Comparison of ENCODE assay signal across 29 mouse cellular contexts in genomic region chr10:122671253-122671652, GRCm38 (mm10). TPM values are rescaled to one million over a fixed set of nuclear protein-coding genes. Genes with fewer than 3 reads are reported as not detected.
A peak's percentile ranks its signal among the peaks of the same experiment; 100 is the strongest.
DNase-seq lines count a peak whose midpoint lies in the region; ATAC-seq and TF ChIP-seq lines count a peak whose summit lies in the region.
"Had no signal": no experiment of that assay in that cellular context is flagged by ENCODE, and none has a peak within 500 bp of the region (broad histone marks: within the 10 kb centered on the region; RNA-seq: fewer than 3 reads in every experiment).

No protein-coding gene starts in this region.

- H3K9ac ChIP-seq in forebrain, embryonic 14.5 days (ENCODE audit: low read length): no peak overlapping the region
- H3K9ac ChIP-seq: embryonic facial prominence, embryonic 13.5 days; heart, embryonic 12.5 days; hindbrain, embryonic 14.5 days; liver, embryonic 14.5 days; lung, embryonic 14.5 days; midbrain, embryonic 12.5 days; neural tube, embryonic 12.5 days had no signal

- no peak overlapping the region for H3K27ac ChIP-seq in forebrain, embryonic 14.5 days (ENCODE audit: low read depth, low read length)
- peak overlapping the region; percentile 10; the same call in 1 of the 2 replicates for H3K27ac ChIP-seq in limb, embryonic 10.5 days
- H3K27ac ChIP-seq: embryonic facial prominence, embryonic 13.5 days; heart, adult 2 months; hindbrain, embryonic 14.5 days; liver, embryonic 14.5 days; midbrain, embryonic 12.5 days; neural tube, embryonic 12.5 days had no signal

- TF ChIP-seq POLR2A in brain, embryonic 14.5 days (IDR thresholded peaks at IDR 0.05; ENCODE audit: borderline replicate concordance, extremely low read depth, insufficient read depth, insufficient read length, poor library complexity, severe bottlenecking): no peak

- no peak for TF ChIP-seq CTCF in brain, embryonic 14.5 days (IDR thresholded peaks at IDR 0.05; ENCODE audit: borderline replicate concordance, extremely low read depth, insufficient read depth, insufficient read length)

- WGBS in forebrain, embryonic 14.5 days: 70% methylated on average over 2 of the region's 2 CpGs
- WGBS in limb, embryonic 10.5 days: 77% methylated on average over 2 of the region's 2 CpGs

- no peak overlapping the region for H3K4me2 ChIP-seq in forebrain, embryonic 14.5 days (ENCODE audit: low read length)
- H3K4me2 ChIP-seq: embryonic facial prominence, embryonic 13.5 days; heart, embryonic 12.5 days; hindbrain, embryonic 14.5 days; lung, embryonic 14.5 days; midbrain, embryonic 12.5 days; neural tube, embryonic 12.5 days had no signal

- H3K9me3 ChIP-seq in forebrain, embryonic 14.5 days (replicated peaks; ENCODE audit: control insufficient read depth, low read length): no peaks in the 10 kb centered on the region
- no peaks in the 10 kb centered on the region for H3K9me3 ChIP-seq in limb, embryonic 10.5 days (replicated peaks)
- H3K9me3 ChIP-seq: embryonic facial prominence, embryonic 13.5 days; heart, embryonic 12.5 days; megakaryocyte, embryonic 14.5 days; midbrain, embryonic 12.5 days; neural tube, embryonic 12.5 days had no signal

- no peak overlapping the region for H3K4me3 ChIP-seq in forebrain, embryonic 14.5 days (ENCODE audit: low read depth, low read length)
- H3K4me3 ChIP-seq in limb, embryonic 10.5 days: no peak overlapping the region
- H3K4me3 ChIP-seq: embryonic facial prominence, embryonic 13.5 days; heart, adult 2 months; heart, embryonic 12.5 days; megakaryocyte, embryonic 14.5 days; midbrain, embryonic 12.5 days; myocyte; neural tube, embryonic 12.5 days had no signal

- no peaks in the 10 kb centered on the region for H3K4me1 ChIP-seq in forebrain, embryonic 14.5 days (ENCODE audit: control insufficient read depth, insufficient read depth, low read length)
- H3K4me1 ChIP-seq in limb, embryonic 10.5 days: peaks cover 15% of the 10 kb centered on the region
- H3K4me1 ChIP-seq: heart, embryonic 12.5 days; megakaryocyte, embryonic 14.5 days; midbrain, embryonic 12.5 days; neural tube, embryonic 12.5 days had no signal

- no peaks in the 10 kb centered on the region for H3K36me3 ChIP-seq in forebrain, embryonic 14.5 days (ENCODE audit: control insufficient read depth, insufficient read depth, low read length)
- no peaks in the 10 kb centered on the region for H3K36me3 ChIP-seq in limb, embryonic 10.5 days
- H3K36me3 ChIP-seq: embryonic facial prominence, embryonic 13.5 days; heart, embryonic 12.5 days; midbrain, embryonic 12.5 days; neural tube, embryonic 12.5 days had no signal

- ATAC-seq in forebrain, embryonic 14.5 days: peak; percentile 46; the same call in 1 of the 2 replicates
- ATAC-seq: CD4-positive, CD25-positive, alpha-beta regulatory T cell, adult 4 months; inflammation-experienced regulatory T-cells, adult 6 months had no signal

- H3K27me3 ChIP-seq in forebrain, embryonic 14.5 days (replicated peaks; ENCODE audit: control insufficient read depth, insufficient read depth, low read length): no peaks in the 10 kb centered on the region
- no peaks in the 10 kb centered on the region for H3K27me3 ChIP-seq in limb, embryonic 10.5 days (ENCODE audit: low read depth, poor library complexity, severe bottlenecking)
- H3K27me3 ChIP-seq: heart, embryonic 12.5 days; midbrain, embryonic 12.5 days; neural tube, embryonic 12.5 days had no signal

- DNase-seq in brain, embryonic 14.5 days (ENCODE audit: low read depth): peak; percentile 31
- DNase-seq in embryo, embryonic 11 days: peak; percentile 18
- DNase-seq in forebrain, embryonic 14.5 days (ENCODE audit: low spot score): peak; percentile 4
- peak; percentile 40 for DNase-seq in limb, embryonic 10.5 days (ENCODE audit: low spot score)
- DNase-seq in layer of hippocampus, adult 18-20 months (ENCODE audit: low spot score in 2 of 2): no peak
- no peak for DNase-seq in yolk sac, embryonic 10.5 days (ENCODE audit: low spot score)
- no peak for DNase-seq in layer of hippocampus, postnatal 10 days (ENCODE audit: low spot score in 2 of 2)
- DNase-seq: adrenal gland, postnatal 14 days; cerebellum, adult 11-12 months; cerebellum, adult 9-11 months; heart, adult 2 months; heart, postnatal 4 days; kidney, adult 11 months; kidney, postnatal 14 days; layer of hippocampus, postnatal 36 days; liver; lung, embryonic 14.5 days; lung, postnatal 4 days; thymus, postnatal 4 days had no signal

RNA-seq across cellular contexts. Expression of gene Ppm1h, which starts 7.3 kb away (rescaled TPM):
- 5.9 and 13.4 TPM in 2 replicates for polyA plus RNA-seq in brain, embryonic 14.5 days (2012; rRNA removed)
- polyA plus RNA-seq in forebrain, embryonic 14.5 days (2014; fragmentation: Nextera tagmentation; extraction: Ambion mirVana): 8.8 and 11.2 TPM in 2 replicates
- polyA plus RNA-seq in limb, embryonic 10.5 days (2016; fragmentation: Nextera tagmentation; extraction: Ambion mirVana): 2.9 and 4.4 TPM in 2 replicates
- total RNA-seq in layer of hippocampus, adult 18-20 months (2021): 10 to 100 TPM; 68.7 to 70.3 TPM
- total RNA-seq in layer of hippocampus, postnatal 10 days (2021): 10 to 100 TPM; 74.1 to 75.4 TPM

Comparison
In these comparisons a context has a peak if more than half of its experiments do, and no peak if none do; other contexts are left out.
1. DNase-seq: peak in brain, embryonic 14.5 days (single experiment), embryo, embryonic 11 days (single experiment), forebrain, embryonic 14.5 days (single experiment) and limb, embryonic 10.5 days (single experiment); none in layer of hippocampus, adult 18-20 months (0 of 2), yolk sac, embryonic 10.5 days (single experiment) and layer of hippocampus, postnatal 10 days (0 of 2).